Mouse (Mus musculus): ENCODE data around the gene Eef1akmt3. TPM values are rescaled to one million over a fixed set of nuclear protein-coding genes. Genes with fewer than 3 reads are reported as not detected.
"Not testable (repeated sequence)": the region's sequence is repeated elsewhere in the genome, so short reads cannot be mapped to it uniquely, and the experiment has no call there.

The Eef1akmt3 gene
- polyA plus RNA-seq, 1 experiment: not detected

DNA sequence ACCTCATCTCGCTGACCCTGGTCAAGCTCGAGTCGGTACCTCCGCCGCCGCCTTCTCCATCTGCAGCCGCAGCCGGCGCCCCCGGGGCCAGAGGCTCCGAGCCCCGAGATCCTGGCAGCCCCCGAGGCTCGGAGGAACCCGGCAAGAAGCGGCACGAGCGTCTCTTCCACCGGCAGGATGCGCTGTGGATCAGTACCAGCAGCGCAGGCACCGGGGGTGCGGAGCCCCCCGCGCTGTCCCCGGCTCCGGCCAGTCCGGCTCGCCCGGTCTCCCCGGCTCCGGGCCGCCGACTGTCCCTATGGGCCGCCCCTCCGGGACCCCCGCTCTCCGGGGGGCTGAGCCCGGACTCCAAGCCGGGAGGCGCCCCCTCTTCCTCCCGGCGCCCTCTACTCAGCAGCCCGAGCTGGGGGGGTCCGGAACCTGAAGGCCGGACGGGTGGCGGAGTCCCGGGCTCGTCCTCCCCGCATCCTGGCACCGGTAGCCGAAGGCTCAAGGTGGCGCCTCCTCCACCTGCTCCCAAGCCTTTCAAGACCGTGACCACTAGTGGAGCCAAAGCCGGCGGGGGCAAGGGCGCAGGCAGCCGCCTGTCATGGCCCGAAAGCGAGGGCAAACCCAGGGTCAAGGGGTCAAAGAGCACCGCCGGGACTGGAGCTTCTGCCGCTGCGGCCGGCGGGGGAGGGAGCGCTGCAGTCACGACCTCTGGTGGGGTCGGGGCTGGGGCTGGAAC lies 38.5 kb upstream of the Eef1akmt3 start:
- Histone ChIP-seq H3K27me3 (ENCODE audit: control insufficient read depth) (peaks cover 90% of the 10 kb centered on the region), H3K9me3 (ENCODE audit: control insufficient read depth, low read length) (peaks cover 9% of the 10 kb centered on the region; the same call in 1 of the 2 replicates), H3K36me3 (ENCODE audit: control insufficient read depth) (no peaks in the 10 kb centered on the region), H3K4me1 (ENCODE audit: control insufficient read depth) (peaks cover 29% of the 10 kb centered on the region), H3K4me3 (replicated peaks) (no peak overlapping the region)
- TF ChIP-seq TAL1 (IDR thresholded peaks at IDR 0.05; ENCODE audit: low read length) (no peak), GATA1 (IDR thresholded peaks at IDR 0.05; ENCODE audit: low read length) (no peak)

DNA sequence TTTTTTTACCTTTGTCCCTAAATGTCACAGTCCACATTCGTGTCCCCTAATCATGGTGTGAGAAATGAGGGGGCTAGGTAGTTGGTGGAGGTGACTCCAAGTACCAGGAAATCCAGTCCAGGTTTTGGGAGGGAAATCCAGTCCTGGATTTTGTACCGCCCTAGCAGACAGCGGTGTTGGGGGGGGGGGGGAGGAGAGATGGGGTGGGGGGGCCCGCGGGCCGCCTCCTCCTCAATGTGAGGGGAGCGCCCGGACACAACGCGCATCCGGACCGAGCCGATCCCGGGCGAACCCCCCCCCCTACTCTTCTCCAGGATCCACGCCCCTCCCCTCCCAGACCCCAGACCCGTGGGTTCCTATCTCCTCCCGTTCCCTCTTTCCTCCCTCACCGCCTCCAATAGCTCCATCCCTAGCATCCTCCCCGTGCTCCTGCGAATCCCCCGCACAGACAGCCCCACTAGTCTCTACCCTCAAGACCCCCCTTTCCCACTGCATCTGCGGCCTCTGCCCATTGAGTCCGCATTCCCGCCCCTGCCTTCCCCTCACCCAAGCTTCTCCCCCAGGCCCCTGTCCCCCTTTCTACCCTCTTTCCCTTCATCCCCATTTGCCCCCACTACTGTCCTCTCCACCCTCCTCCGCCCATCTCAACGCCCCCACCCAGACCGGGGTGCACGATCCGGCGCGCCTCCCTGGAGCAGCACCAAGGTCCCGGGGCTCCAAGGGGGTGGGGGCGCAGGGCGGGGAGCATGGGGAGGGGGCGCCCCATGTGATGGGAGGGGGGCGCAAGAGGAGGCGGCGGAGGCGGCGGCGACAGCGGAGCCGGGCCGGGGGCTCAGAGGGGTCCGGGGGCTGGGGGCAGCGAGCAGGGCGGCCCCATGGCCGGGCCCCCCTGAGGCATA lies 37.6 kb upstream of the Eef1akmt3 start:
- H3K4me1 ChIP-seq (ENCODE audit: control insufficient read depth): peaks cover 29% of the 10 kb centered on the region
- peaks cover 91% of the 10 kb centered on the region for H3K27me3 ChIP-seq (ENCODE audit: control insufficient read depth)
- peaks cover 9% of the 10 kb centered on the region; the same call in 1 of the 2 replicates for H3K9me3 ChIP-seq (ENCODE audit: control insufficient read depth, low read length)
- H3K36me3 ChIP-seq (ENCODE audit: control insufficient read depth): no peaks in the 10 kb centered on the region
- no peak for TF ChIP-seq TAL1 (IDR thresholded peaks at IDR 0.05; ENCODE audit: low read length)
- no peak overlapping the region for H3K4me3 ChIP-seq (replicated peaks)

DNA sequence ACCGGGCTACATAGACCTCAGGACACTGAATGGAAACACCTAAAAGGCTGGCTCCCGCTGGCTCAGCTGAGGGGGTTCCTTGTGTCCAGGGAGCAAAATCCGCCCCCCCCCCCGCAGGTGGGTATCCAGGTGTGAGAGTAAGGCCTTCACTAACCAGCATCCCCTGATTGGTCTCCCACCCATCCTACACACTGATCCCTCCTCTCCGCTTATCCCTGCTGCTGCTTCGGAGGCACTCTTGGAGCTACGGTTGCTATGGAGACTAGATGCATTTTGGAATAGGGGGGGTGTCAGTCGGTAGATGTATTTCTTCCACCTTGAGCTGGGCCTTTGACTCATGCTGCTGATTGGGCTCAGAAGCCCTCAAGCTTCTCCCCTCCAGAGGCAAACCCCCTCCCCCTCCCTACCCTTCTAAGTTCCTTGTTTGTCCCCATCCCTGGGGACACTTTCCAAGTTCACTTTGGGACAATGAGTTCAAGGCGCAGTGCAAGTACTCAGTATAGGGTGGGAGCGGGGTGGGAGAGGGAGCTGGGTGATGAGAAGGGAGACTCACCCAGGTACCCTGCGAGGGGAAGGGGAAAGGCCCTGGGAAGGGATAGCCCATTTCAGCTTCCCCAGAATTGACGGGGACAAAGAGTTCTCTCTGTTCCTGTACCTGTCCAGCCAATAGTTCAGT lies 36.8 kb upstream of the Eef1akmt3 start:
- Histone ChIP-seq H3K27me3 (ENCODE audit: control insufficient read depth) (peaks cover 83% of the 10 kb centered on the region), H3K9me3 (ENCODE audit: control insufficient read depth, low read length) (peaks cover 9% of the 10 kb centered on the region; the same call in 1 of the 2 replicates), H3K4me1 (ENCODE audit: control insufficient read depth) (peaks cover 29% of the 10 kb centered on the region), H3K36me3 (ENCODE audit: control insufficient read depth) (no peaks in the 10 kb centered on the region), H3K4me3 (replicated peaks) (no peak overlapping the region)
- TF ChIP-seq TAL1 (IDR thresholded peaks at IDR 0.05; ENCODE audit: low read length) (no peak), GATA1 (IDR thresholded peaks at IDR 0.05; ENCODE audit: low read length) (no peak)

DNA sequence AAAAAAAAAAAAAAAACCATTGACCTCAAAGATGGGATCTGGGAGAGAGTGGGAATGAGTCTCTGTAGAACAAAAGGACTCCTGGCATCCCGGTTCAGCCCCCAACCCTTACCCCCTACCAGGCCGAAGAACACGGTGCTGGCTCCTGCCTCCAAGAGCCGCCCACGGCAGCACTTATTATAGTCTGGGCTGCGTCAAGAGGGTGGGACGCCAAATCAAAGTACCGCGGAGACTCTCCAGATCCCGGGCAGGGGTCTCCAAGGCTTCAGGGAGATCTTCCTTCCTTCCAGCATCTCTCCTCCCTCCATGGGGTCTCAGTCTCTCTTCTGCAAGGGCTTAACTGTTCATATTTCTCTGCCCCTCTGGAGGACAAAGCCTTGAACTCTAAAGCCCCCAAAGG lies 36.2 kb upstream of the Eef1akmt3 start:
- TF ChIP-seq TAL1 (IDR thresholded peaks at IDR 0.05; ENCODE audit: low read length) (no peak; the same call in 2 of the 3 replicates), GATA1 (IDR thresholded peaks at IDR 0.05; ENCODE audit: low read length) (no peak)
- Histone ChIP-seq H3K36me3 (ENCODE audit: control insufficient read depth) (no peaks in the 10 kb centered on the region), H3K27me3 (ENCODE audit: control insufficient read depth) (peaks cover 77% of the 10 kb centered on the region), H3K4me1 (ENCODE audit: control insufficient read depth) (peaks cover 29% of the 10 kb centered on the region), H3K4me3 (replicated peaks) (no peak overlapping the region), H3K9me3 (ENCODE audit: control insufficient read depth, low read length) (peaks cover 9% of the 10 kb centered on the region; the same call in 1 of the 2 replicates)

DNA sequence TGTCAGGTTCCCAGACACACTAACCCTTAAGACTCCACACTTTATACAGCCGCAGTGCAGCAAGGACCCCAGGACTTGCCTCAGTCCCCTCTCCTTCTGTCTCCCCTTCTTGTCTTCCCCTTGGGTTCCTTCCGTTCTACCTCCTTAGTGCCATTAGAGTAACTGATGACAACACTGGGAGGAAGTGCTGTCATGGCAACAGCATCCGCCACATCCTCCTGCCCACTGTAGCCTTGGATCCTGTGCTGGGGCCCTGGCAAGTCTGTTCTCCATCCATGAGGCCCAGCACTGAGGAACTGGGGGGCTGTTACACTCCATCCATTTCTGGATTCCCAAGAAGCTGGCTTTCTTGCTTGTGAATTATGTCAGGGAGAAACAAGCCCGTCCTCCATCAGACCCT lies 34.8 kb upstream of the Eef1akmt3 start:
- Histone ChIP-seq H3K4me3 (replicated peaks) (no peak overlapping the region), H3K27me3 (ENCODE audit: control insufficient read depth) (peaks cover 62% of the 10 kb centered on the region), H3K9me3 (ENCODE audit: control insufficient read depth, low read length) (peaks cover 9% of the 10 kb centered on the region; the same call in 1 of the 2 replicates), H3K4me1 (ENCODE audit: control insufficient read depth) (peaks cover 34% of the 10 kb centered on the region), H3K36me3 (ENCODE audit: control insufficient read depth) (no peaks in the 10 kb centered on the region)
- TF ChIP-seq GATA1 (IDR thresholded peaks at IDR 0.05; ENCODE audit: low read length) (no peak), TAL1 (IDR thresholded peaks at IDR 0.05; ENCODE audit: low read length) (no peak)

DNA sequence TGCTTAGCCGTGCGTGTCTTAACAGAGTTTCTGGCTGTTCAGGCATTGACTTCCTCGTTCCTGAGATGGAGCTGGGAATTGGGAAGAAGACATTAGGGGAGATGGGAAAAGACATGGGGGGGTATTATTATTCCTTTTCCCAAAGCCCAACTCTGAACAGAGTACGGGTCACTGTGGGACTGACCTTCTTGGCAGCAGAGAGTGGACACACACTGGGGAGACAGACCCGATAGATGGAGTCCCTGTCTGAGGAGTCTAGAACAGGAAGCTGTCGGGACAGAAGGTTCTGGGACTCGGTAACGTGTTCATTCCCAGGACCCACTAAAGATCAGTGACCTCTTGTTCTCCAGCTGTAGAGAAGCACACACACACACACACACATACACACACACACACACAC lies 34.3 kb upstream of the Eef1akmt3 start:
- Histone ChIP-seq H3K9me3 (ENCODE audit: control insufficient read depth, low read length) (peaks cover 6% of the 10 kb centered on the region; the same call in 1 of the 2 replicates), H3K4me1 (ENCODE audit: control insufficient read depth) (peaks cover 38% of the 10 kb centered on the region), H3K36me3 (ENCODE audit: control insufficient read depth) (no peaks in the 10 kb centered on the region), H3K27me3 (ENCODE audit: control insufficient read depth) (peaks cover 58% of the 10 kb centered on the region), H3K4me3 (replicated peaks) (peak overlapping the region; percentile 26)
- no peak for TF ChIP-seq TAL1 (IDR thresholded peaks at IDR 0.05; ENCODE audit: low read length)
- no peak for TF ChIP-seq GATA1 (IDR thresholded peaks at IDR 0.05; ENCODE audit: low read length)

DNA sequence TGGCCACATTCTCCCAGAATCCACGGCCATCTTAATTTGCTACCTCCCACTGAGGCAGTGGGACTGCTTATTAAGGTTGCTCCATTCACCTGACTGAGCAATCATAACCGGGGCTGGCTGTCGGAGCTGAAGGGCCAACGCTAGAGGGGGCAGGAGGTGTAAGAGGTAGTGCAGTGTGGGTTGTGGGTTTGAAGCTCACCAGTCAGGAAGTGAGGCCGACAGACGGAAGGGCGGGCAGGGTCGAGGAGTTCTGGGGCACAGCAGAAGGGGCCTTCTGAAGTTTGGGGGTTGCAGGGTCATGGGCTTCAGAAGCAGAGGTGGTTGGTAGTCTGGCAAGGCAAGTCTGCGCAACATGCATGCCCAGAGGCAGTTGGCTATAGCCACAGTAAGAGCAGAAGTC lies 33.8 kb upstream of the Eef1akmt3 start, which contains the start of gene Agap2:
Agap2 (plus strand) TSS at position 205 of the 400 bp plus-strand sequence.
- H3K27me3 ChIP-seq (ENCODE audit: control insufficient read depth): peaks cover 52% of the 10 kb centered on the region
- H3K4me1 ChIP-seq (ENCODE audit: control insufficient read depth): peaks cover 42% of the 10 kb centered on the region
- no peak for TF ChIP-seq TAL1 (IDR thresholded peaks at IDR 0.05; ENCODE audit: low read length)
- no peak for TF ChIP-seq GATA1 (IDR thresholded peaks at IDR 0.05; ENCODE audit: low read length)
- peak within 1 kb of the TSS; percentile 26 for H3K4me3 ChIP-seq (replicated peaks)
- no peaks in the 10 kb centered on the region for H3K36me3 ChIP-seq (ENCODE audit: control insufficient read depth)
- H3K9me3 ChIP-seq (ENCODE audit: control insufficient read depth, low read length): peaks cover under 1% of the 10 kb centered on the region; the same call in 1 of the 2 replicates

DNA sequence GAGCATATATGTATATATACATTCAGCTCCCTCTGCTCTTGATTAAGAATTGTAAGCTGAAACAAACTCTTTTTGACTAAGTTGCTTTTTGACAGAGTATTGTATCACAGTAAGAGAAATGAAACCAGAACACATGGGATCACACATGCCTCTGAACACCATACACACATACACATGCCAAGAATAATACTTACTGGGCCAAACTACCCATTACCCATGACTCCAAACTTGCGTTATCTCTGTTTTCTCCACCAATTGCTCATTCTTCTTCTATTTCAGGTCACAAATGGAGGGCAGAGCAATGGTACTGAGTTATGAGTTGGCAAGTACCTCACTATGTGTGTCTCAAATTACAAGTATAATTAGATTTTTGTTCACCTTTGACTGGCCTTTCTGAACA lies 32.7 kb upstream of the Eef1akmt3 start:
- peaks cover under 1% of the 10 kb centered on the region; the same call in 1 of the 2 replicates for H3K36me3 ChIP-seq (ENCODE audit: control insufficient read depth)
- no peaks in the 10 kb centered on the region for H3K9me3 ChIP-seq (ENCODE audit: control insufficient read depth, low read length)
- H3K4me1 ChIP-seq (ENCODE audit: control insufficient read depth): peaks cover 50% of the 10 kb centered on the region
- H3K27me3 ChIP-seq (ENCODE audit: control insufficient read depth): peaks cover 41% of the 10 kb centered on the region
- TF ChIP-seq TAL1 (IDR thresholded peaks at IDR 0.05; ENCODE audit: low read length) (no peak), GATA1 (IDR thresholded peaks at IDR 0.05; ENCODE audit: low read length) (no peak)
- H3K4me3 ChIP-seq (replicated peaks): no peak overlapping the region

DNA sequence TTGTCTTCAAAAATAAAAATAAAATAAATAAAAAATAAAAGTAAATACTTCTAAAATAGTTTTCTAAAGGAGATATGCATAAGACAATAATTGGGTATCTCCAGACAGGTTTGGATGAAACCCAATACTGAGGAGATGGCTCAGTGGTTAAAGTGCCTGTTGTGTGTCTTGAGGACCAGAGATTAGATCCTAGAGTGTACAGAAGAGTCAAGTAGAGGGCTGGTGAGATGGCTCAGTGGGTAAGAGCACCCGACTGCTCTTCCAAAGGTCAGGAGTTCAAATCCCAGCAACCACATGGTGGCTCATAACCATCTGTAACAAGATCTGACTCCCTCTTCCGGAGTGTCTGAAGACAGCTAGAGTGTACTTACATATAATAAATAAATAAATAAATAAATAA lies 31.7 kb upstream of the Eef1akmt3 start:
- not testable (repeated sequence) for H3K9me3 ChIP-seq (ENCODE audit: control insufficient read depth, low read length); H3K4me3 ChIP-seq (replicated peaks)
- Histone ChIP-seq H3K27me3 (ENCODE audit: control insufficient read depth) (peaks cover 31% of the 10 kb centered on the region), H3K36me3 (ENCODE audit: control insufficient read depth) (peaks cover 10% of the 10 kb centered on the region), H3K4me1 (ENCODE audit: control insufficient read depth) (peaks cover 55% of the 10 kb centered on the region)

DNA sequence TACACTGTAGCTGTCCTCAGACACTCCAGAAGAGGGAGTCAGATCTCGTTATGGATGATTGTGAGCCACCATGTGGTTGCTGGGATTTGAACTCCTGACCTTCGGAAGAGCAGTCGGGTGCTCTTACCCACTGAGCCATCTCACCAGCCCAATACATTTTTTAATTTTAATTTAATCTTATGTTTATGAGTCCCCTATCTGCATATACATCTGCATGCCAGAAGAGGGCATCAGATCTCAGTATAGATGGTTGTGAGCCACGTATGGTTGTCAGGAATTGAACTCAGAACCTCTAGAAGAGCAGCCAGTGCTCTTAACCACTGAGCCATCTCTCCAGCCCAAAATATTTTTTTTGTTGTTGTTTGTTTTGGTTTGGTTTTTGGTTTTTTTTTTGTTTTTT lies 31.0 kb upstream of the Eef1akmt3 start:
- not testable (repeated sequence) for H3K9me3 ChIP-seq (ENCODE audit: control insufficient read depth, low read length); H3K4me3 ChIP-seq (replicated peaks)
- Histone ChIP-seq H3K4me1 (ENCODE audit: control insufficient read depth) (peaks cover 50% of the 10 kb centered on the region), H3K36me3 (ENCODE audit: control insufficient read depth) (peaks cover 17% of the 10 kb centered on the region), H3K27me3 (ENCODE audit: control insufficient read depth) (peaks cover 25% of the 10 kb centered on the region)
